Mouse (Mus musculus) mesoderm, embryonic 11.5 days (tissue): ENCODE measurements around the gene Slc16a12.
"Not testable (repeated sequence)": the region's sequence is repeated elsewhere in the genome, so short reads cannot be mapped to it uniquely, and the experiment has no call there.

Source experiments
- DNase-seq: peaks from one replicate; pipeline ENCODE4 v3.0.0-alpha.2; 2012; ENCODE audit warnings: low read depth, low spot score

Gene Slc16a12

GRCm38 (mm10) chr19:34678428-34678827 lies 68.7 kb downstream of the Slc16a12 start:
- no peak for DNase-seq

- DNase-seq, result no peak
These were observed 73.6 kb downstream of the Slc16a12 start for GRCm38 (mm10) chr19:34673476-34673875.

- DNase-seq, result peak; percentile 78
These were observed 81.0 kb downstream of the Slc16a12 start for GRCm38 (mm10) chr19:34666127-34666526.

- DNase-seq, result no peak
These were observed 84.3 kb downstream of the Slc16a12 start for GRCm38 (mm10) chr19:34662740-34663139.

- peak; percentile 74 for DNase-seq
These were observed 85.0 kb downstream of the Slc16a12 start for GRCm38 (mm10) chr19:34662067-34662507.

GRCm38 (mm10) chr19:34656511-34657298 lies 90.4 kb downstream of the Slc16a12 start:
- DNase-seq, result peak; percentile 7

- DNase-seq, result no peak
These were observed 91.8 kb downstream of the Slc16a12 start for GRCm38 (mm10) chr19:34655227-34655805.

GRCm38 (mm10) chr19:34650997-34651396 lies 96.1 kb downstream of the Slc16a12 start:
- DNase-seq, result no peak

GRCm38 (mm10) chr19:34650276-34650675 lies 96.8 kb downstream of the Slc16a12 start:
- no peak for DNase-seq

GRCm38 (mm10) chr19:34647630-34648029 lies 99.5 kb downstream of the Slc16a12 start:
- DNase-seq, result not testable (repeated sequence)

GRCm38 (mm10) chr19:34642616-34643015 lies 104.5 kb downstream of the Slc16a12 start:
- no peak for DNase-seq

- no peak for DNase-seq
These were observed 106.5 kb downstream of the Slc16a12 start, which contains the start of the genes Ifit1bl2 and Ifit1 for GRCm38 (mm10) chr19:34640623-34641022. TSS of gene Ifit1bl2 (minus strand) at chr19:34640743. TSS of gene Ifit1 (plus strand) at chr19:34640871.

- peak; percentile 73 for DNase-seq
These were observed 110.0 kb downstream of the Slc16a12 start for GRCm38 (mm10) chr19:34636933-34637557.

- DNase-seq, result no peak
These were observed 113.6 kb downstream of the Slc16a12 start for GRCm38 (mm10) chr19:34633484-34633883.

GRCm38 (mm10) chr19:34631487-34631886 lies 115.6 kb downstream of the Slc16a12 start:
- no peak for DNase-seq

- no peak for DNase-seq
These were observed 119.6 kb downstream of the Slc16a12 start for GRCm38 (mm10) chr19:34627496-34627895.

GRCm38 (mm10) chr19:34624663-34625062 lies 122.4 kb downstream of the Slc16a12 start:
- DNase-seq, result no peak

- DNase-seq, result no peak
These were observed 123.3 kb downstream of the Slc16a12 start for GRCm38 (mm10) chr19:34623781-34624180.

GRCm38 (mm10) chr19:34620871-34621270 lies 126.2 kb downstream of the Slc16a12 start:
- no peak for DNase-seq
